Mouse (Mus musculus): Measurements from ENCODE around the gene Itgb4. TPM values are rescaled to one million over a fixed set of nuclear protein-coding genes. Genes with fewer than 3 reads are reported as not detected.

The Itgb4 gene
- total RNA-seq, 2 experiments from 2014 or later: 8.2 to 9.7 TPM

DNA sequence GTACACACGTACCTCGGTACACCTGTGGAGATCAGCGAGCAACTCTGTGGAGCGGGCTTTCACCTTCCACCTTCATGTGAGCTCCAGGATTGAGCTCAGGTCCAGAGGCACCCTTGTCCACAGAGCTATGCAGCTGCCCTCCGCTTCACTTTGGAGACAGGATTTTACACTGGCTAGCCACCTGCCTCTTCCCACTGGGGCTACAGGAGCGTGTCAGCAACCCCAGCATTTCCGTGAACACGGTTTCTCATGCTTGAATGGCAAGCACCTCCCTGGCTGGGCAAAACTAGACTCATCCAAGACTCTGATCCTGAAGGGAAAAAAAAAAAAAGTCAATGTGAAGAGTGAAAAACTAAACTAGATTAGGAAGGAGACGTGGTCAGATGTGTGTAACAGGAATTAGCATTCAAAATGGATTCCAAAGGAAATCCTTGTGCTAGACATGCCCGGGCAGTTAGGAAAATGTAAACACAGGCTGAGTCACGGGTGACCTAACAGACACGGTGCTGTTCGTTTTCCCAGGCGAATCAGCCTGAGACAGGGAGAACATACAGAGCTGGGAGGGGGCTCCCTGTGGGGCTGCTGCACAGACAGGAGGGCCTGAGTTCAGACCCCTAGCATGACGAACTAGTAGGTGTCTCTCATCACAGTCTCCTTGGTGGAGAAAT lies 4.4 kb upstream of the Itgb4 start:
- no peak for DNase-seq

DNA sequence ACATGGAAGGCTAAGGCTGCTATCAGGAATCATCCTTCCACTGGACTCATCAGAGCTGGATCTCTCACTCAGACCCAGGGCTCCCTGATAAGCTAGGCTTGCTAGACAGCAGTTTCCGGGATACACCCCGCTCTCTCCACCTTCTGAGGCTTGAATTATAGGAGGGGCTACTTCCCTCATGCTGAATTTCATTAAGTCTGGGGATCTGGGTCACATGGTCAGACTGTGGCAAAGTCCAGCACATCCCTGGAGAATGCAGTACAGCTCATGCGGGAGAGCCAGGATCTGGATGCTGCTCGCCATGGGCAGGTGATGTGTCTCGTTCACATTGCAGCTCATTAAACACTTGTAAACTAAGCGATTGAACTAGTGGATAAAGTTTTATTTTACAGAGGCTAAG lies 3.5 kb upstream of the Itgb4 start:
- no peak for DNase-seq

DNA sequence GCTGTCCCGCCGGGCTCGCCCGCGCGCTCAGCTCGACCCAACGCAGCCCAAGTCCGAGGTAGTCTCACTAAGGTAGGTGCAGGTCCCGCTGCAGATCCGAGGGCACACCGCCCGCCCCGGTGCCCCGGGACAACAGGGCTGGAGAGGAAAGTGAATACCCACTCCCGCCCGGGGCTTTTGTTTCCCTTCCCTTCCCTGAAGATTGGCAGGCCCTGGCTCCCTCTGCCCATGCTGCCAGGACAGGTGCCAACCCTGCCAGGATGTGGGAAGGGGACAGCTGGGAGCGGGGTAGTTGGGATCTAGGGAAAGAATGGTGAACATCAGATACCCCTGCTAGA lies 543 bp downstream of the Itgb4 start:
- no peak for DNase-seq

DNA sequence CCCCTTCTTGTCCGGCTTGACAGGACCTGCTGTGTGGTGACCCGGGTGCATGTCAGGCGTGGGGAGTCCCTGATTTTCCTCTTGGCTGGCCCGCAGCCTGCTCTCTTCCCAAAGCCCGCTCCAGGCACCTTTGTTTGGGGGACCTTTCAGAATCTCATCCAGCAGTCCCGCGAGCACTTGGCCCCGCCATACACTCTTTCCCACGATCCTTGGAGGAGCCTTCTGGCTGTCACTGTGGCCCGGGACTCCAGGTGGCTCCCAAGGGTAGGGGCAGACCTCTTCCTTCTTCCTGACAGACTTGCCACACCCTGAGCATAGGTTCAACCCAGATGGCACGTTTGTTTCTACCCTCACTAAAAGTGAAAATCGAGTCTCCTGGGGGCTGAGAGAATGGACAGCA lies 1.0 kb downstream of the Itgb4 start:
- DNase-seq: no peak

DNA sequence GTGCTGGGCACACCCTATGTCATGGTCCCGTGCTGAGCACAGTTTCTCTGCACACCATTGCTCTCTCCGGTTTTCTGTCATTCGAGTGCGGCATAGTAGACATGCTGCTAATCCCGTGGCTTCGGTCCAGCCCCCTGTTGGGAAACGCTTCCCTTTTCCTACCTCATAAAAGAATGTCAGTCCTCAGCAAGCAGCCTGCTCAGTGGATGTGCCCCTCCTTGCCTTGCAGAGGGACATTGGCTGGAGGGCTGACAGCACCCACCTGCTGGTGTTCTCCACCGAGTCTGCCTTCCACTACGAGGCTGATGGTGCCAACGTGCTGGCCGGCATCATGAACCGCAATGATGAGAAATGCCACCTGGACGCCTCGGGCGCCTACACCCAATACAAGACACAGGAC lies 8.0 kb downstream of the Itgb4 start:
- no peak for DNase-seq

DNA sequence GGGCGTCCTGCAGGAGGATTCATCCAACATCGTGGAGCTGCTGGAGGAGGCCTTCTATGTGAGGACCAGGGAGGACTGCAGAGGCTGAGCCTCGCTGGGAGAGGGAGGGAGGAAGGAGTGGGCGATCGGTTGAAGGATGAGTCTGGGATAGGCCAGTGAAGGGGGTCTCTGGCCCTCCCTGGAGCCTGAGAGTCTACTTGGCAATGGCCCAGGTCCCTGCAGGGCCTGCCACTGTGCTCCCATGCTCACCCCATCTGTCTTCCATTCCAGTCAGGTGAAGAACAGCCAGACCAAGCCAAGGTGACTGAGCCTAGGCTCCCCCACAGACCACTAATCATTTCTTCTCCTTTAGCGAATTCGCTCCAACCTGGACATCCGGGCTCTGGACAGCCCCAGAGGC lies 8.8 kb downstream of the Itgb4 start:
- DNase-seq: no peak

DNA sequence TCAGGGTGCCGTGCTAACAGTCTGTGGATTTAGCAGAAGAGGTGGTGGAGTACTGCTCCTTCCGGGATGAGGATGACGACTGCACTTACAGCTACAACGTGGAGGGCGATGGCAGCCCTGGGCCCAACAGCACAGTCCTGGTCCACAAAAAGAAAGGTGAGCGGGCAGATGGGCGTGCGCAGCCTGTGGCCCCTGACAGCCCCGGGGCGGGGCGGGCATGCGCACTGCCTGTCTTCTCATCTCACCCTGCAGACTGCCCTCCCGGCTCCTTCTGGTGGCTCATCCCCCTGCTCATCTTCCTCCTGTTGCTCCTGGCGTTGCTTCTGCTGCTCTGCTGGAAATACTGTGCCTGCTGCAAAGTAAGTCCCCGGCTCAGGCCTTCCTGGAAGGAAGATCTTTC lies 15.2 kb downstream of the Itgb4 start:
- no peak for DNase-seq

DNA sequence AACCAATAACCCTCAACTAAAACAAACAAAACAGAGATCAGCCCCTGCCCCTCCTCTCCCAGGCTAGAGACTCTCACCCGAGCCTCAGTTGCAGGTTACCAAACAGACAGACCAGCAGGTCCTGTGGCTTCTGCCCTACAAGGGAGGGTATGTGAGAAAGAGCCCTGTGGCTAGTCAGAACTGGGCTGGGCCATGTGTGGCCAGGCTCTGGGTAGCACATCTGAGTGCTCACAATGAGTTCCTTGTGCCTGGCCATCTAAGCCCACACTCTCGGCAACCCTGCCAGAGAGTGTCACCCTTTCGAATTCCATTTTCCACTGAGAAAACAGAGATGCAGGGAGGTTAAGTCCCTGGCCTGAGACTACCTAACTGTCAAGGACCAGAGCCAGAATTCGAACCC lies 17.6 kb downstream of the Itgb4 start:
- DNase-seq: no peak

DNA sequence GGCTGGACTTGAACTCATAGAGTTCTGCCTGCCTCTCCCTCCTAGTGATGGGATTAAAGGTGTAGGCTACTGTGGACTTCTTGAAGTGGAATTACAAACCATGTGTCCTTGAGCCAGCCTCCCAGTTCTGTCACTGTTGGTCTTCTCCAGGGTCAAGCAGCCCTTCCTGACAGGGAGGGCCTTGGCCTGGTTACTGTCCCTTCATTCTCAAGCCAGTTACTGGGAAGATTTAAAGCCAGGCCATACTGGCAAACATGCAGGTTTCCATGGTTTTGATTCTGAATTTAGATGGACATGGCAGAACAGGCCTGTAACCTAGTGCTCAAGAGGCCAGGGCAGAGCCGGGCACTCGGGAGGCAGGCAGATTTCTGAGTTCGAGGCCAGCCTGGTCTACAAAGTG lies 20.7 kb downstream of the Itgb4 start:
- DNase-seq: no peak

DNA sequence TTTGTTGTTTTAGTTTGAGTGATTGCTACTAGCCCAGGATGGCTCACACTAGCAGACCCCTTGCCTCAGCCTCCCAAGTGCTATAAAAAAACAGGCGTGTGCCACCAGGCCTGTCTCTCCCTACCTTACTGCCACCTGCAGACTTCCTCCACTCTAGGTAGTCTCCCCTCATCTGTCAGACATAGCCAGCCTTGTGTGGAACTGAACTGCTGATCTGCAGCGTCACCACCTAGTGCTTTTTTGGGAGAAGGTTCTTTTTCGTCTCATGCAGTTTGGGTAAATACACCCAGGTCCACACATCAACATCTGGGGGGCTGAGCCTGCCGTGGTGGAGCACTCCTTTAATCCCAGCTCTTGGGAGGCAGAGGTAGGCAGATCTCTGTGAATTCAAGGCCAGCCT lies 22.5 kb downstream of the Itgb4 start:
- no peak for DNase-seq

DNA sequence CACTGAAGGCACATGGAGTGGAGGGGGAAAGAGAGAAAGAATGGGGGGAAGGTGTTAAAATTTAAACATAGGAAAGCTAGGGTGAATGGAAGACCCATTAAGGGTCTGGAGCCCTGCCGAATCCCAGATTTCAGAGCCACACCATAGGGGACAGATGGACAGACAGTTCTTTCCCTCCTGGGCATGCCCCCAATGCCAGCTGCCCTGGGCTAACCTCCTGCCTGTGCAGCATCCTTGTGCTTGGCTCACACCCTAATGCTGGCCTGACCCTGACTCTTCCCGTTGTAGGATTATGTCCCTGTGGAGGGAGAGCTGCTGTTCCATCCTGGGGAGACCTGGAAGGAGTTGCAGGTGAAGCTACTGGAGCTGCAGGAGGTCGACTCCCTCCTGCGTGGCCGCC lies 23.2 kb downstream of the Itgb4 start:
- no peak for DNase-seq

DNA sequence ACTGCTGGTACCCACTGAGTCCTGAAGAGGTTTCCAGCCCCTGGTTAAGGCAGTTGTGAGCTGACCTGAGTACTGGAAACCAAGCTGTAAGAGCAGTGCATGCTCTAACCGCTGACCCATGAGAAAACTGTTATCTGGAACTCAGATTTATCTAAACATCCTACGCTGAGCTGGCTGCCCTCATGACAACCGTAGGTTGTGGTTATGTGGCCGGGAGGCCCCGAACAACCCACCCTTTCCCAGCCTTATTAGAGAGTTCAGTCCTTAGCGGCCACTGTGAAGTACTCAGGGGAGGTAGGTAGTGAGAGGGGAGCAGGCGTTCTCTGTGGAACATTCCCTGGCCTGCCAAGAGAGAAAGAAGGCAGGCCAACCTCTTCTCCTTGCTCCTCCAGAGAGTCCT lies 24.5 kb downstream of the Itgb4 start:
- no peak for DNase-seq

DNA sequence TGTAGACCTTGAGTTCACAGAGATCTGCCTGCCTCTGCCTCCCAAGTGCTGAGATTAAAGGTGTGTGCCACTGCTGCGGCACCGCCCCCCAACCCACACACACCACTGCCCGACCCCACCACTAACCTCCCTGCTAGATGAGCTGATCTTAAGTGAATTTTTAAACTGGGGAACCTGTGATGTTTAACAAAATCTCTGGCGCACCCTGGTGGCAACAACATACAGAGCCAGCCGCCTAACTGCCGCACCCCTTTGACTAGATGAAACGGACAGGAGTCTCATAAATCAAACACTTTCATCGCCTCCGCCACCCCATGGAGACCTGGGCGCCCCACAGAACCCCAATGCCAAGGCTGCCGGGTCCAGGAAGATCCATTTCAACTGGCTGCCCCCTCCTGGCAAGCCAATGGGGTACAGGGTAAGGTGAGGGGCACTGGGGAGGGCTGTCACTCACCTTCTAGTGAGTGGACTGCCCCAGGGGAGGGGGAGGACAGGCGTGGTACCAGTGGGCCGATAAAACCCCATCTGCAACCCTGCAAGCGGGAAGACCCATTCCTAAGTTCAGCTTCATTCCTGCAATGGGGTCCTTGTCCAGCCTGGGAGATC lies 25.1 kb downstream of the Itgb4 start:
- peak; percentile 49 to 70 for DNase-seq

DNA sequence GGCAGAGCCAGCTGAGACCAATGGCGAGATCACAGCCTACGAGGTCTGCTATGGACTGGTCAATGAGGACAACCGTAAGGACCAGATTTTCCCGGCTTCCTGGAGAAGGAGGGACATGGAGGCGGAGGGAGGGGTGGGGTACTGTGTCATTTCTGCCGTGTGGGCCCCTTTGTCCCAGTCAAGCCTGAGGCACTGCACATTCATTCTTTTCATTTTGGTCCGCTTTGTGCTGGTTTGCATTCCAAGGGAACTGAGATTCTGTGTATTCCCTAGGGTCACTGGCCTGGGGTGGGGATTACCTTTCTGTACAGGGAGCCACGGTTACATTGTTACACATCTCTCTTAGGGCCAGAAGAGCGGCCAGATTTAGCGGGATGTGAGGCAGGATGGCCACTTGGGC lies 26.1 kb downstream of the Itgb4 start:
- no peak for DNase-seq

DNA sequence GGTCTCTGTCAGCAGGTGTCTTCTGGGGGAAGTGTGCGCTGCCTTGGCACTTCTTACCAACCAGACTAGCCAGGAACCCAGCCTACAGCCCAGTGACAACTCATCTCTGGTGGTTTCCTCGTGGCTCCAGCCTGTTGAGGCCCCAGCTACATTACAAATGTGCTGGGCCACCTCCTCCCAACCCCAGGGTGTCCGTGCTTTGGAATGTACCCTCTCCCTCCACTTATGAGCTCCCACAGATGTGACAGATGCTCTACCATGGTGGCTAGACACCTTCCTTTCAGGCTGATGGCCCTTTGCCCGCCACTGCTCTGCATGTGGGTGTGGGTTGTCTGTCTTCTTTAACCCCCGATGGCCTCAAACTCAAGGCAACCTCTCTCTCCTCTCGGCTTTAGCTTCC lies 27.2 kb downstream of the Itgb4 start:
- no peak for DNase-seq

DNA sequence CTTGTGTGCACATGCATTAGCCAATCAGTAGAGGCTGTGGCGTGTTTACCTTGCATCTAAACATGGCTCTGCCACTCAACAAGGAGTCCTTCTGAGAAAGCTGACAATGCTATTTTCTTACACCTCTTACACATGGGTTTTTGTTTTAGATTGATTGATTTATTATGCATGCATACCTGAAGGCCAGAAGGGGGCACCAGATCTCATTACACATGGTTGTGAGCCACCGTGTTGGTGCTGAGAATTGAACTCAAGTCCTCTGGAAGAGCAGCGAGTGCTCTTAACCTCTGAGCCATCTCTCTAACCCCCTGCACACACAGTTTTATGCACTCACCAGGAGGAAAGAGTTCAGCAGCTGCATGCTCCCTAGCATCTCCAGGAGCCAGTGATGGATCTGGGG lies 28.4 kb downstream of the Itgb4 start:
- no peak for DNase-seq

DNA sequence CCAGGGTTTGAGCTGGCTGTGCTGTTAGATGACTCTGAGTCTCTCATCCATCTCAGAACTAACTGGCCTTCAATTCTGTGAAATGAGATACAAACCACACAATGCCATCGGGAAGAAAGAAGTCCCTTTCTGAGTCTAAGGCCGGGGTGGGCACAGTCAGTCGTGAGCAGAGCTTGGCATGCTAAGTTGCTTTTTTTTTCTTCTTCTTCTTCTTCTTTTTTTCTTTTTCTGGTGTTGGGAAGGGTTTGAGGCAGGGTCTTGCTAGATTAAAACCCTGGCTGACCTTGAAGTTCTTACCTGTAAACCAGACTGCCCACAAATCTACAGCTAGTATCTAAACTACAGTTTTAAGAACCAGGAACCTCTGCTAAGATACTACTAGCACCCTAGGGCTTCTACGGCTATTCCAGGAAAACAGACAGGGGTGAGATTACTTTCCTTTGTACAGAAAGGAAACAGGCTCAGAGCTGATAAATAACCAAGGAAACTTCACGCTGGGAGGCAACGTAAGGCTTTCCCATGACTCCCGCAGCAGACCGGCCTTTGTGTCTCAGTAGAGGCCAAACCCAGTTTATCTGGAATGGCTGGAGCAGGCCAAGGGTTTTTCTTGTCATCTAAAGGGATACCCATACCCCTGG lies 29.8 kb downstream of the Itgb4 start:
- no peak for DNase-seq

DNA sequence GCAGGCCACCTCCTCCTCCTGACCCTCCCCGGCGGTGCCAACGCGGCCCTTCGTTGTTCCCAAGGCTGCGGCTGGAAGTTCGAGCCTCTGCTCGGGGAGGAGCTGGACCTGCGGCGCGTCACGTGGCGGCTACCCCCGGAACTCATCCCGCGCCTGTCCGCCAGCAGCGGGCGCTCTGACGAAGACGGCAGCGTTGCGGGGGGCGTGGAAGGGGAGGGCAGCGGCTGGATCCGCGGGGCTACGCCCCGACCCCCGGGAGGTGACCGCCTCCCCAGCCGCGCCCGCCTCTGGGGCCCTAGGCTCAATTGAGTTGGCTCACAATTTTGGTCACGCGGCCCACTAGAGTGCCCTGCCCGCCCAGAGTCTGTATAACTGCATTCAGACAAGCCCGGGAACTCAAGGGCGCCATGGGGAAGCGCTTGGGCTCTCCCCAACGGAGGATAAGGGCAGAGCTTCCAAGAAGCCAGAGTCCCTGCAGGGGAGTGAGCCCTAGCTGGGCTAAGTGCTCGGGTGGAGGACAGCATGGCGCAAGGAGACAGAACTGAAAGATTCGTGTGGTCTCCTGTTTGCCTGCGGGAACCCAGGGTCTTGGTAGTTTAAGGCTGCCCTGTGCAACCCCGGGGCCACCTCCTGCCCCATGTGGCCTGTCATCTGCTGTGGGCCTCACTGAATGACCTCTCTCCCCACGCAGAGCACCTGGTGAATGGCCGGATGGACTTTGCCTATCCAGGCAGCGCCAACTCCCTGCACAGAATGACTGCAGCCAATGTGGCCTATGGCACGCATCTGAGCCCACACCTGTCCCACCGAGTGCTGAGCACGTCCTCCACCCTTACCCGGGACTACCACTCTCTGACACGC lies 30.6 kb downstream of the Itgb4 start:
- DNase-seq: peak; percentile 45 to 56

DNA sequence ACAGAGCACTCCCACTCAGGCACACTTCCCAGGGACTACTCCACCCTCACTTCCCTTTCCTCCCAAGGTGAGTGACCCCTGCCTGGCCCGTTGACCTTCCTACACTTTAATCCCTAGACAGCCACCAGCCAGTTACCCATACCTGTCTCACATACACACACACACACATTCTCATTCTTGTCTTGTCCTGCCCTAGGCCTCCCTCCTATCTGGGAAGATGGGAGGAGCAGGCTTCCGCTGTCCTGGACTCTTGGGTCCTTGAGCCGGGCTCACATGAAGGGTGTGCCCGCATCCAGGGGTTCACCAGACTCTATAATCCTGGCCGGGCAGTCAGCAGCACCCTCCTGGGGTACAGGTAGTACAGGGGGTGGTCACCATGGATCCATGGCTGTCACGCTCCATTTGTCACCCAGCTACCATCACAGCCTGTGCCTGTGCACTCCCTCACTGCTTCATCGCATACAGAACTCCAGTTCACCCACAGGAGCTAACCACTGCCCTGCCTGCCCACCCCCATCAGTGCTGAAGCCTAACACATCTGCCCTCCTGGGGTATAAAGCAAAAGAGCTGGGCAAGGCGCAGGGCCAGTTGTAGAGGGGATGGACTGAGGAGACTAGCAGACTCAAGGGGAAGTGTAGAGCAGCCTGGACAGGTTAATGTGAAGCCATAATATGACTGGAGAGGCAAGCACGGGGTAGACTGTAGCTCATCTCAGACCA lies 31.4 kb downstream of the Itgb4 start:
- DNase-seq: no peak

DNA sequence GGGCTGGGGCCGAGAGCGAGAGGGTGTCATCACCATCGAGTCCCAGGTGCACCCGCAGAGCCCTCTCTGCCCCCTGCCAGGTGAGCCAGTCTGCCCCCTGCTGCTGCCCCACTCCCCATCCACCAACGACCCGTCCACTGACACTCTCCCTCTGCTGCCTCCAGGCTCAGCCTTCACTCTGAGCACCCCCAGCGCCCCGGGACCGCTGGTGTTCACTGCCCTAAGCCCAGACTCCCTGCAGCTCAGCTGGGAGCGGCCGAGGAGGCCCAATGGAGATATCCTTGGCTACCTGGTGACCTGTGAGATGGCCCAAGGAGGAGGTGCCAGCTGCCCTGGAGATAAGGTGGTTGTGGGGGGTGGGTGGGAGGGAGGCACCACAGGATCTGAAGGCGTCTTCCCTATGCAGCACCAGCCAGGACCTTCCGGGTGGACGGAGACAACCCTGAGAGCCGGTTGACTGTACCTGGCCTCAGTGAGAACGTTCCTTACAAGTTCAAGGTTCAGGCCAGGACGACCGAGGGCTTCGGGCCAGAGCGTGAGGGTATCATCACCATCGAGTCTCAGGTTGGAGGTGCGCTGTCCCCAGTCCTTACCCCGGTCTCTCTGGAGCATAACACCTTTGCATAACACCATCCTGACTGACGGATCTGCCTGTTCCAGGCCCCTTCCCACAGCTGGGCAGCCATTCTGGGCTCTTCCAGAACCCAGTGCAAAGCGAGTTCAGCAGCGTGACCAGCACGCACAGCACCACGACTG lies 32.8 kb downstream of the Itgb4 start:
- no peak for DNase-seq

DNA sequence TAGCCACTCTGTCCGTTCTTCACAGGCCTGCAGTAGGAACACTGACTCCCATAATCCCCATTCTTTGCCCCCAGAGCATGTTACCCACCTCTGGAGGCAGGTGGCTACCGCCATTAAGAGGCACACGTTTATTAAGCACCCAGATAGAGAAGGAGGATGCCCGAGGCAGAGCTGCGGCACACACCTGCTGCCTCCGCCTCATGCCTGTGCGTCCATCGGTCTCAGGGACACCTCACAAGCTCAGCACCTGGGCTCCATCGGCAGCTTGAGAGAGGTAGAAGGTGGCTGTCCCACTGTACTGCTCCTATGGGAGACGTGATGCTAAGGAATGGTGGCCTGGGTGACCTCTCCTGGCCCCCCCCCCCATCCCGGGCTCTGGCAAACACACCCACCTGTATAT lies 33.9 kb downstream of the Itgb4 start:
- no peak for DNase-seq

DNA sequence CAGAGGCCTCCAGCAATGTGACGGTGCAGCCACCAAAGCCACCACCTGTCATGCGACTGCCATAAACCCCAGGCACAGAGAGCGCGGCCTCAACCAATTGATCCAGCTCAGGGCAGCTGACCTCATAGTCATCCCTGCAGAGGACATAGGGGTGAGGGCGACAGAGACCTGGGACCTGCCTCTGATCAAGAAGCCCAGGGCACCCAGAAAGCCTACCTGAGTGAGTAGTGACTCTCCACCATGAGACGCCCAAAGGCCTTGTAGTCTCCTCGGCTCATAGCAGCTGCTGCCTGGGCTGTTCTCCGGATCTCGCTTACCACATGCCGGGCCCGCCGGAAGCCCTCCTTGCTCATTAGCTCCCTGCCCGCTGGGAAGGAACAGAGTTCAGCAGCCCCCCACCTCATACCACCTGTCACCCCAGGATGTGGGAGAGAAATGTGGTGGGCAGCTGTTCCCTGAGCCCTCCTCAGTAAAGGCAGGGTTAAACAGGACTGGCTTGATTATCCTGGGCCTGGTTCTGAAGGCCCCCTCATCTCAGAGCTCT lies 34.4 kb downstream of the Itgb4 start:
- no peak for DNase-seq
